Mouse (Mus musculus): ENCODE measurements around the gene Tmem50b. TPM values are rescaled to one million over a fixed set of nuclear protein-coding genes. Genes with fewer than 3 reads are reported as not detected.

Gene Tmem50b
- polyA plus RNA-seq, 1 experiment from 2014 or later, result 31.6 TPM

GRCm38 (mm10) chr16:91601693-91602092, 4.1 kb upstream of the Tmem50b start:
- Histone ChIP-seq H3K4me3 (ENCODE audit: low read depth, low read length) (no peak overlapping the region), H3K4me2 (ENCODE audit: low read depth, severe bottlenecking) (no peak overlapping the region), H3K9ac (ENCODE audit: low read length) (no peak overlapping the region), H3K27ac (replicated peaks; ENCODE audit: low read depth, low read length) (no peak overlapping the region), H3K9me3 (ENCODE audit: control insufficient read depth, low read length) (no peaks in the 10 kb centered on the region), H3K36me3 (ENCODE audit: control insufficient read depth, insufficient read depth, low read length) (no peaks in the 10 kb centered on the region), H3K4me1 (ENCODE audit: control insufficient read depth, insufficient read depth, low read length) (0 out of 2 replicates have a peak, but pooled peaks cover 2% of the 10 kb centered on the region), H3K27me3 (ENCODE audit: control insufficient read depth, insufficient read depth, low read length) (no peaks in the 10 kb centered on the region)
- DNase-seq (ENCODE audit: low spot score) (no peak), ATAC-seq (ENCODE audit: insufficient number of reproducible peaks, low FRiP score, low TSS enrichment, low read depth) (no peak)
- 46% methylated on average over 9 of the region's 9 CpGs for WGBS

GRCm38 (mm10) chr16:91601081-91601480, 3.5 kb upstream of the Tmem50b start:
- no peak overlapping the region for H3K4me2 ChIP-seq (ENCODE audit: low read depth, severe bottlenecking)
- whole genome bisulfite sequencing, result 40% methylated on average over 4 of the region's 4 CpGs
- no peak for DNase-seq (ENCODE audit: low spot score)
- no peaks in the 10 kb centered on the region for H3K36me3 ChIP-seq (ENCODE audit: control insufficient read depth, insufficient read depth, low read length)
- no peaks in the 10 kb centered on the region for H3K9me3 ChIP-seq (ENCODE audit: control insufficient read depth, low read length)
- no peak overlapping the region for H3K4me3 ChIP-seq (ENCODE audit: low read depth, low read length)
- H3K27ac ChIP-seq (replicated peaks; ENCODE audit: low read depth, low read length), result no peak overlapping the region
- no peak overlapping the region for H3K9ac ChIP-seq (ENCODE audit: low read length)
- no peaks in the 10 kb centered on the region for H3K27me3 ChIP-seq (ENCODE audit: control insufficient read depth, insufficient read depth, low read length)
- ATAC-seq (ENCODE audit: insufficient number of reproducible peaks, low FRiP score, low TSS enrichment, low read depth), result no peak
- 0 out of 2 replicates have a peak, but pooled peaks cover 2% of the 10 kb centered on the region for H3K4me1 ChIP-seq (ENCODE audit: control insufficient read depth, insufficient read depth, low read length)

- Histone ChIP-seq H3K4me1 (ENCODE audit: control insufficient read depth, insufficient read depth, low read length) (0 out of 2 replicates have a peak, but pooled peaks cover 2% of the 10 kb centered on the region), H3K9me3 (ENCODE audit: control insufficient read depth, low read length) (no peaks in the 10 kb centered on the region), H3K9ac (ENCODE audit: low read length) (no peak overlapping the region), H3K4me2 (ENCODE audit: low read depth, severe bottlenecking) (no peak overlapping the region), H3K36me3 (ENCODE audit: control insufficient read depth, insufficient read depth, low read length) (no peaks in the 10 kb centered on the region), H3K4me3 (ENCODE audit: low read depth, low read length) (no peak overlapping the region), H3K27me3 (ENCODE audit: control insufficient read depth, insufficient read depth, low read length) (no peaks in the 10 kb centered on the region), H3K27ac (replicated peaks; ENCODE audit: low read depth, low read length) (no peak overlapping the region)
- no peak for ATAC-seq (ENCODE audit: insufficient number of reproducible peaks, low FRiP score, low TSS enrichment, low read depth)
- DNase-seq (ENCODE audit: low spot score), result no peak
Observed at GRCm38 (mm10) chr16:91599242-91599641, 1.6 kb upstream of the Tmem50b start.

- Histone ChIP-seq H3K36me3 (ENCODE audit: control insufficient read depth, insufficient read depth, low read length) (no peaks in the 10 kb centered on the region), H3K9ac (ENCODE audit: low read length) (peak overlapping the region; percentile 59), H3K4me3 (ENCODE audit: low read depth, low read length) (peak overlapping the region; percentile 51), H3K4me1 (ENCODE audit: control insufficient read depth, insufficient read depth, low read length) (0 out of 2 replicates have a peak, but pooled peaks cover 2% of the 10 kb centered on the region), H3K27ac (replicated peaks; ENCODE audit: low read depth, low read length) (no peak overlapping the region), H3K4me2 (ENCODE audit: low read depth, severe bottlenecking) (peak overlapping the region; percentile 90), H3K9me3 (ENCODE audit: control insufficient read depth, low read length) (no peaks in the 10 kb centered on the region), H3K27me3 (ENCODE audit: control insufficient read depth, insufficient read depth, low read length) (no peaks in the 10 kb centered on the region)
- DNase-seq (ENCODE audit: low spot score), result peak; percentile 62
- no peak; the same call in none of the 2 replicates for ATAC-seq (ENCODE audit: insufficient number of reproducible peaks, low FRiP score, low TSS enrichment, low read depth)
- WGBS, result under 1% methylated on average over 71 of the region's 75 CpGs
Observed at GRCm38 (mm10) chr16:91596779-91597671, 575 bp downstream of the Tmem50b start.

GRCm38 (mm10) chr16:91596397-91596778, 1.2 kb downstream of the Tmem50b start:
- 17% methylated on average over 9 of the region's 9 CpGs for WGBS
- Histone ChIP-seq H3K9me3 (ENCODE audit: control insufficient read depth, low read length) (no peaks in the 10 kb centered on the region), H3K27ac (replicated peaks; ENCODE audit: low read depth, low read length) (no peak overlapping the region), H3K36me3 (ENCODE audit: control insufficient read depth, insufficient read depth, low read length) (no peaks in the 10 kb centered on the region; the same call in 1 of the 2 replicates), H3K27me3 (ENCODE audit: control insufficient read depth, insufficient read depth, low read length) (no peaks in the 10 kb centered on the region), H3K9ac (ENCODE audit: low read length) (no peak overlapping the region), H3K4me3 (ENCODE audit: low read depth, low read length) (peak overlapping the region; percentile 51), H3K4me2 (ENCODE audit: low read depth, severe bottlenecking) (peak overlapping the region; percentile 90), H3K4me1 (ENCODE audit: control insufficient read depth, insufficient read depth, low read length) (0 out of 2 replicates have a peak, but pooled peaks cover 2% of the 10 kb centered on the region)
- no peak for ATAC-seq (ENCODE audit: insufficient number of reproducible peaks, low FRiP score, low TSS enrichment, low read depth)
- no peak for DNase-seq (ENCODE audit: low spot score)

GRCm38 (mm10) chr16:91595076-91595475, 2.5 kb downstream of the Tmem50b start:
- 80% methylated on average over 6 of the region's 6 CpGs for WGBS
- ATAC-seq (ENCODE audit: insufficient number of reproducible peaks, low FRiP score, low TSS enrichment, low read depth), result no peak
- H3K4me2 ChIP-seq (ENCODE audit: low read depth, severe bottlenecking), result no peak overlapping the region
- no peak overlapping the region for H3K27ac ChIP-seq (replicated peaks; ENCODE audit: low read depth, low read length)
- no peaks in the 10 kb centered on the region for H3K9me3 ChIP-seq (ENCODE audit: control insufficient read depth, low read length)
- H3K4me1 ChIP-seq (ENCODE audit: control insufficient read depth, insufficient read depth, low read length), result 0 out of 2 replicates have a peak, but pooled peaks cover 2% of the 10 kb centered on the region
- DNase-seq (ENCODE audit: low spot score), result no peak
- H3K4me3 ChIP-seq (ENCODE audit: low read depth, low read length), result no peak overlapping the region
- no peaks in the 10 kb centered on the region; the same call in 1 of the 2 replicates for H3K36me3 ChIP-seq (ENCODE audit: control insufficient read depth, insufficient read depth, low read length)
- 0 out of 2 replicates have a peak overlapping the region, but pooled peaks have one; percentile 12 for H3K9ac ChIP-seq (ENCODE audit: low read length)
- no peaks in the 10 kb centered on the region for H3K27me3 ChIP-seq (ENCODE audit: control insufficient read depth, insufficient read depth, low read length)

GRCm38 (mm10) chr16:91593262-91593661, 4.3 kb downstream of the Tmem50b start:
- Histone ChIP-seq H3K27ac (replicated peaks; ENCODE audit: low read depth, low read length) (no peak overlapping the region), H3K4me2 (ENCODE audit: low read depth, severe bottlenecking) (no peak overlapping the region), H3K36me3 (ENCODE audit: control insufficient read depth, insufficient read depth, low read length) (no peaks in the 10 kb centered on the region; the same call in 1 of the 2 replicates), H3K9me3 (ENCODE audit: control insufficient read depth, low read length) (no peaks in the 10 kb centered on the region), H3K4me3 (ENCODE audit: low read depth, low read length) (no peak overlapping the region), H3K9ac (ENCODE audit: low read length) (no peak overlapping the region), H3K27me3 (ENCODE audit: control insufficient read depth, insufficient read depth, low read length) (no peaks in the 10 kb centered on the region), H3K4me1 (ENCODE audit: control insufficient read depth, insufficient read depth, low read length) (0 out of 2 replicates have a peak, but pooled peaks cover 2% of the 10 kb centered on the region)
- DNase-seq (ENCODE audit: low spot score) (no peak), ATAC-seq (ENCODE audit: insufficient number of reproducible peaks, low FRiP score, low TSS enrichment, low read depth) (no peak)
- 73% methylated on average over 3 of the region's 3 CpGs for WGBS

GRCm38 (mm10) chr16:91592162-91592561, 5.4 kb downstream of the Tmem50b start:
- WGBS, result 70% methylated on average over 8 of the region's 8 CpGs
- no peaks in the 10 kb centered on the region for H3K27me3 ChIP-seq (ENCODE audit: control insufficient read depth, insufficient read depth, low read length)
- DNase-seq (ENCODE audit: low spot score) (no peak), ATAC-seq (ENCODE audit: insufficient number of reproducible peaks, low FRiP score, low TSS enrichment, low read depth) (no peak)
- 0 out of 2 replicates have a peak, but pooled peaks cover 2% of the 10 kb centered on the region for H3K4me1 ChIP-seq (ENCODE audit: control insufficient read depth, insufficient read depth, low read length)
- H3K36me3 ChIP-seq (ENCODE audit: control insufficient read depth, insufficient read depth, low read length), result no peaks in the 10 kb centered on the region; the same call in 1 of the 2 replicates
- no peak overlapping the region for H3K27ac ChIP-seq (replicated peaks; ENCODE audit: low read depth, low read length)
- no peak overlapping the region for H3K4me2 ChIP-seq (ENCODE audit: low read depth, severe bottlenecking)
- no peak overlapping the region for H3K9ac ChIP-seq (ENCODE audit: low read length)
- no peaks in the 10 kb centered on the region for H3K9me3 ChIP-seq (ENCODE audit: control insufficient read depth, low read length)
- H3K4me3 ChIP-seq (ENCODE audit: low read depth, low read length), result no peak overlapping the region
